Mouse (Mus musculus) cerebellum, postnatal 4 days (tissue): ENCODE measurements at regions not wholly inside any gene's neighbourhood (a gene's known extent, or its start where the extent isn't known, plus 50 kb on each side); places are given as distances from the start of the nearest gene placed in this dataset.

Experiments used
- DNase-seq, 2 experiments: peaks; one replicate each; pipeline ENCODE4 v3.0.0; 2022; ENCODE audit warnings: low spot score in 2 of 2, mixed read lengths in 1 of 2

GRCm38 (mm10) chr9:63896073-63896807 is 125.6 kb downstream of the Smad6 start:
- no peak for DNase-seq

- DNase-seq, result no peak
Measured at GRCm38 (mm10) chr9:63892235-63892971, 129.5 kb downstream of the Smad6 start.

- DNase-seq, result no peak
Measured at GRCm38 (mm10) chr9:63890717-63891116, 131.1 kb downstream of the Smad6 start.

- DNase-seq, result no peak
Measured at GRCm38 (mm10) chr9:63889570-63889969, 131.8 kb upstream of the Smad3 start.

GRCm38 (mm10) chr9:63884971-63885370 is 127.2 kb upstream of the Smad3 start:
- DNase-seq, result no peak

GRCm38 (mm10) chr9:63883738-63884520 is 126.1 kb upstream of the Smad3 start:
- peak in 1 of 2 experiments; percentile 36 for DNase-seq

- no peak for DNase-seq
Measured at GRCm38 (mm10) chr9:63881692-63882091, 123.9 kb upstream of the Smad3 start.

GRCm38 (mm10) chr9:63881261-63881563 is 123.4 kb upstream of the Smad3 start:
- DNase-seq, result no peak

GRCm38 (mm10) chr9:63880487-63881260 is 122.9 kb upstream of the Smad3 start:
- DNase-seq, result no peak

GRCm38 (mm10) chr9:63879710-63880428 is 122.1 kb upstream of the Smad3 start:
- no peak for DNase-seq

GRCm38 (mm10) chr9:63877864-63878263 is 120.1 kb upstream of the Smad3 start:
- no peak for DNase-seq

- DNase-seq, result no peak
Measured at GRCm38 (mm10) chr9:63876886-63877285, 119.1 kb upstream of the Smad3 start.

- DNase-seq, result no peak
Measured at GRCm38 (mm10) chr9:63876023-63876422, 118.2 kb upstream of the Smad3 start.

- no peak for DNase-seq
Measured at GRCm38 (mm10) chr9:63875193-63875592, 117.4 kb upstream of the Smad3 start.

- DNase-seq, result no peak
Measured at GRCm38 (mm10) chr9:63864350-63864749, 106.6 kb upstream of the Smad3 start.

- no peak for DNase-seq
Measured at GRCm38 (mm10) chr9:63863328-63863727, 105.5 kb upstream of the Smad3 start.

- no peak for DNase-seq
Measured at GRCm38 (mm10) chr9:63862427-63862826, 104.6 kb upstream of the Smad3 start.

GRCm38 (mm10) chr9:63861418-63861817 is 103.6 kb upstream of the Smad3 start:
- DNase-seq, result no peak

GRCm38 (mm10) chr9:63860196-63860595 is 102.4 kb upstream of the Smad3 start:
- DNase-seq, result no peak

- peak in 1 of 2 experiments; percentile 51 for DNase-seq
Measured at GRCm38 (mm10) chr9:63856065-63856736, 98.4 kb upstream of the Smad3 start.

- no peak for DNase-seq
Measured at GRCm38 (mm10) chr9:63851809-63852208, 94.0 kb upstream of the Smad3 start.
